Mouse (Mus musculus) MEL (cell line): ENCODE data around the gene B3gnt6. TPM values are rescaled to one million over a fixed set of nuclear protein-coding genes. Genes with fewer than 3 reads are reported as not detected.

Experiments
- DNase-seq: peaks from one replicate; pipeline ENCODE4 v3.0.0; 2011; ENCODE audit warnings: low read depth, low spot score
- H3K27ac ChIP-seq: 2 replicates; pipeline ENCODE4 v1.5.1; 2012; ENCODE audit warnings: low read depth, mild to moderate bottlenecking, control low read depth, low read length, moderate library complexity; ENCODE audit not compliant: control insufficient read depth
- H3K27me3 ChIP-seq, 2 experiments: fragments of 150-350 bp in 1 of 2; sonication (generic) in 1 of 2; 2 replicates each; pipeline ENCODE4 v1.6.1; 2012; ENCODE audit warnings: low read length in 2 of 2, mild to moderate bottlenecking in 2 of 2, improper control_type of control experiment in 1 of 2, moderate library complexity in 1 of 2; ENCODE audit not compliant: insufficient read depth in 2 of 2, control insufficient read depth in 1 of 2
- H3K36me3 ChIP-seq, 2 experiments: 2 replicates each; pipeline ENCODE4 v1.6.1; 2012 to 2014; ENCODE audit warnings: low read length in 2 of 2, improper control_type of control experiment in 1 of 2, inconsistent platforms in 1 of 2, mild to moderate bottlenecking in 1 of 2; ENCODE audit not compliant: insufficient read depth in 2 of 2, control insufficient read depth in 1 of 2
- H3K4me1 ChIP-seq, 2 experiments: fragments of 150-350 bp in 1 of 2; sonication (generic) in 1 of 2; 2 replicates each; pipeline ENCODE4 v1.6.1; 2012; ENCODE audit warnings: low read length in 2 of 2, improper control_type of control experiment in 1 of 2, mild to moderate bottlenecking in 1 of 2; ENCODE audit not compliant: insufficient read depth in 2 of 2, control insufficient read depth in 1 of 2
- H3K4me3 ChIP-seq, 2 experiments: fragments of 150-350 bp in 1 of 2; sonication (generic) in 1 of 2; 2 replicates each; pipeline ENCODE4 v1.5.1; 2012; ENCODE audit warnings: low read depth in 2 of 2, low read length in 2 of 2, mild to moderate bottlenecking in 2 of 2, moderate library complexity in 2 of 2, control low read depth in 1 of 2, improper control_type of control experiment in 1 of 2; ENCODE audit not compliant: control insufficient read depth in 1 of 2, insufficient read depth in 1 of 2
- H3K79me2 ChIP-seq: 2 replicates; pipeline ENCODE4 v1.6.1; 2012; ENCODE audit warnings: mild to moderate bottlenecking, low read length, moderate library complexity; ENCODE audit not compliant: control insufficient read depth, poor library complexity, insufficient read depth
- H3K9ac ChIP-seq: 2 replicates; pipeline ENCODE4 v1.6.1; 2012; ENCODE audit warnings: low read depth, mild to moderate bottlenecking, control low read depth, low read length, moderate library complexity; ENCODE audit not compliant: control insufficient read depth, poor library complexity, severe bottlenecking
- H3K9me3 ChIP-seq: fragments of 150-350 bp; sonication (generic); replicated peaks from 2 replicates; pipeline ENCODE4 v1.6.1; 2012; ENCODE audit warnings: mild to moderate bottlenecking, low read length, improper control_type of control experiment, moderate library complexity; ENCODE audit not compliant: insufficient read depth
- ELF1 ChIP-seq: IDR thresholded peaks from 2 replicates; pipeline ENCODE4 v1.6.1; 2014; ENCODE audit warnings: low read depth, mild to moderate bottlenecking, inconsistent platforms, low read length, improper control_type of control experiment, moderate library complexity
- POLR2AphosphoS5 ChIP-seq: IDR thresholded peaks from 2 replicates; pipeline ENCODE4 v1.6.1; 2012; ENCODE audit warnings: low read depth, borderline replicate concordance, mild to moderate bottlenecking, inconsistent platforms, low read length, moderate library complexity, mixed read lengths
- ZKSCAN1 ChIP-seq: IDR thresholded peaks from 2 replicates; pipeline ENCODE4 v1.6.1; 2012; ENCODE audit warnings: low read depth, mild to moderate bottlenecking, inconsistent platforms, low read length, improper control_type of control experiment, moderate library complexity
- ZMIZ1 ChIP-seq: IDR thresholded peaks from 2 replicates; pipeline ENCODE4 v1.6.1; 2012; ENCODE audit warnings: low read depth, mild to moderate bottlenecking, inconsistent platforms, low read length, improper control_type of control experiment, moderate library complexity
- polyA plus RNA-seq, 2 experiments: library from polyadenylated mRNA; stranded (reverse) in 1 of 2; unstranded in 1 of 2; fragments of >175 nt in 1 of 2; fragments of >200 nt in 1 of 2; gene quantifications; 2 replicates each; pipeline versions ENCODE4 v1.2.1 to v1.2.4; 2012; ENCODE audit warnings: low replicate concordance in 2 of 2, low read depth in 1 of 2; ENCODE audit not compliant: insufficient read length in 2 of 2, insufficient read depth in 1 of 2, missing spikeins in 1 of 2
- total RNA-seq: library from RNA; depleted of rRNA; stranded (reverse); fragments of 300-350 nt; gene quantifications from 2 replicates; pipeline ENCODE4 v1.2.3, GENCODE M21; 2012; rRNA removed

Gene B3gnt6
- total and polyA plus RNA-seq, 3 experiments, result 0.08 to 0.12 TPM; not detected in 1

DNA sequence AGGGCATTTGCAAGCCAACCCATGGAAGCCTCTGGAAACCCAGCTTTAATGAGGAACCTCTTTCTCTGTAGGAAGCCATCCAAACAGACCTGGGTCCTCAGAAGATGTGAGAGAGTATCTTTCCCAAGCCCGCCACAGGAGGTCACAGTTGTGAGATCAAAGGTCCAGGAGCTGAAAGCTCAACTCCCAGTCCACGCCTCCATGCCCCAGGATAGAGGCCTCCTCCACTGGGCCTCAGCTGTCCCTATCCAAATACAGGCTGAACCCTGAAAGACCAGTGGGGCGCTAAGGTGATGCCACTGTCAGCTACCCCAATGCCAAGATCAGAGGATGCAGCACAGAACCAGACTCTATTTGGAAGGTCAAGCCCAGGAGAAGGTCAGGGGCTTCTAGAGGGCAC is 56.6 kb downstream of the B3gnt6 start:
- H3K36me3 ChIP-seq, result no peaks in the 10 kb centered on the region
- no peaks in the 10 kb centered on the region for H3K4me1 ChIP-seq
- DNase-seq, result no peak
- H3K27ac ChIP-seq, result no peak overlapping the region
- no peaks in the 10 kb centered on the region for H3K79me2 ChIP-seq
- no peak overlapping the region for H3K4me3 ChIP-seq
- no peaks in the 10 kb centered on the region for H3K9me3 ChIP-seq
- no peak overlapping the region for H3K9ac ChIP-seq
- TF ChIP-seq ELF1, result no peak
- no peak for TF ChIP-seq ZKSCAN1
- TF ChIP-seq POLR2AphosphoS5, result no peak
- no peak for TF ChIP-seq ZMIZ1
- no peaks in the 10 kb centered on the region; a peak in 1 of 4 replicates for H3K27me3 ChIP-seq

Other genes starting within 250 kb of the B3gnt6 start
- gene Myo7a, start 80.0 kb downstream of the B3gnt6 start, total RNA-seq, result 1.3 and 1.4 TPM in 2 replicates
- 1 to 10 TPM in 1 of 2 experiments, not detected in 1; 7.5 TPM for gene Myo7a, start 80.0 kb downstream of the B3gnt6 start, polyA plus RNA-seq
- 0.08 TPM in 1 of 2 replicates, not detected in the other for gene Omp, start 54.0 kb downstream of the B3gnt6 start, total RNA-seq
- under 1 TPM in 1 of 2 experiments, not detected in 1; 0.07 TPM for gene Omp, start 54.0 kb downstream of the B3gnt6 start, polyA plus RNA-seq
- 0.04 and 0.26 TPM in 2 replicates for gene Capn5, start 21.2 kb downstream of the B3gnt6 start, total RNA-seq
- under 1 TPM in 1 of 2 experiments, not detected in 1; 0.54 TPM for gene Capn5, start 21.2 kb downstream of the B3gnt6 start, polyA plus RNA-seq
- 41.7 and 44.3 TPM in 2 replicates for gene Acer3, start 121.7 kb upstream of the B3gnt6 start, total RNA-seq
- gene Acer3, start 121.7 kb upstream of the B3gnt6 start, polyA plus RNA-seq, result 10 to 100 TPM in 1 of 2 experiments, not detected in 1; 17.2 TPM
- 0.12 and 0.16 TPM in 2 replicates for gene Tsku, start 161.8 kb upstream of the B3gnt6 start, total RNA-seq
- under 1 TPM in 1 of 2 experiments, not detected in 1; 0.99 TPM for gene Tsku, start 161.8 kb upstream of the B3gnt6 start, polyA plus RNA-seq
- gene Gucy2d, start 240.9 kb upstream of the B3gnt6 start, total RNA-seq, result not detected in 2 replicates
- gene Gucy2d, start 240.9 kb upstream of the B3gnt6 start, polyA plus RNA-seq, result not detected